16 mouse cellular contexts compared by ENCODE assay signal in the genomic region with DNA sequence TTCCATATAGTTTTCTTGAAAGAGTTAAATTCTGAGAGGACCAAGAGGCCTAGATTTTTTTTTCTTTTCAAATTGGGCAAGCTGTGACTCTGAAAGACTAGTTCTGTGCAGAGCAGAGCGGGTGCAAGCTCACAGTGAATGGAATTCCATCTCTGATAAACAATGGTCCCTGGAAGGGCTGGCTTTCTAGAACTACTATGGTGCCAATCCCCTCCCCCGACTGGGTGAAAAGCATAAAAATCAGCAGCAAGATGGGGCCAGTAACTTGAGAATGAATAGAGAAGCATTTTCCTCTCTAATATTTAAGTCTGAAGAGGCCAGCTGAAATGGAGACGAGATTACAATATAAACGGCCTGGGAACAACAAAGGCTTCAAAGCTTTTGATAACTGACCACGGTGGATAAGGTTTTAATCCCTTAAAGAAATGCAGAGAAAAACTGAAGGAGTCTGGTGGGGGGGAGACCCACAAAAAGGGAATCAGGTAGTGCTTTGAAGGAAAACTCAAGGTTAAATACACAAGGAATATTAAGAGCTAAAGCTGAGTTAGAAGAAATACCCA. TPM values are rescaled to one million over a fixed set of nuclear protein-coding genes. Genes with fewer than 3 reads are reported as not detected.
DNase-seq lines count a peak whose midpoint lies in the region; ATAC-seq lines count a peak whose summit lies in the region.
"Had no signal": no experiment of that assay in that cellular context is flagged by ENCODE, and none has a peak within 500 bp of the region (broad histone marks: within the 10 kb centered on the region; RNA-seq: fewer than 3 reads in every experiment).

No protein-coding gene starts in this region.

- H3K4me1 ChIP-seq in forebrain, embryonic 11.5 days (replicated peaks; ENCODE audit: control insufficient read depth, insufficient read depth, low read length) = peaks cover 13% of the 10 kb centered on the region
- no peaks in the 10 kb centered on the region; the same call in 1 of the 2 replicates for H3K4me1 ChIP-seq in hindbrain, embryonic 16.5 days (ENCODE audit: control insufficient read depth, insufficient read depth, low read depth, low read length)
- no peaks in the 10 kb centered on the region for H3K4me1 ChIP-seq in intestine, embryonic 15.5 days (replicated peaks)
- H3K4me1 ChIP-seq: limb, embryonic 12.5 days had no signal

- no peaks in the 10 kb centered on the region; the same call in 1 of the 2 replicates for H3K9me3 ChIP-seq in forebrain, embryonic 11.5 days (ENCODE audit: control insufficient read depth, low read length)
- H3K9me3 ChIP-seq in hindbrain, embryonic 16.5 days (ENCODE audit: control insufficient read depth, low read length) = no peaks in the 10 kb centered on the region
- H3K9me3 ChIP-seq in intestine, embryonic 15.5 days = no peaks in the 10 kb centered on the region
- H3K9me3 ChIP-seq: limb, embryonic 12.5 days had no signal

- no peaks in the 10 kb centered on the region for H3K36me3 ChIP-seq in forebrain, embryonic 11.5 days (ENCODE audit: control insufficient read depth, insufficient read depth, low read length)
- no peaks in the 10 kb centered on the region for H3K36me3 ChIP-seq in hindbrain, embryonic 16.5 days (ENCODE audit: control insufficient read depth, insufficient read depth, low read length)
- no peaks in the 10 kb centered on the region for H3K36me3 ChIP-seq in intestine, embryonic 15.5 days
- H3K36me3 ChIP-seq: limb, embryonic 12.5 days had no signal

- H3K4me3 ChIP-seq in forebrain, embryonic 11.5 days (ENCODE audit: low read depth, low read length) = no peak overlapping the region
- no peak overlapping the region for H3K4me3 ChIP-seq in hindbrain, embryonic 16.5 days (ENCODE audit: low read length)
- H3K4me3 ChIP-seq in intestine, embryonic 15.5 days (replicated peaks) = no peak overlapping the region
- H3K4me3 ChIP-seq: erythroblast, embryonic 14.5 days; limb, embryonic 12.5 days had no signal

- no peaks in the 10 kb centered on the region for H3K27me3 ChIP-seq in forebrain, embryonic 11.5 days (ENCODE audit: control insufficient read depth, insufficient read depth, low read length)
- H3K27me3 ChIP-seq in hindbrain, embryonic 16.5 days (replicated peaks; ENCODE audit: control insufficient read depth, insufficient read depth, low read length) = no peaks in the 10 kb centered on the region
- H3K27me3 ChIP-seq in intestine, embryonic 15.5 days (replicated peaks) = no peaks in the 10 kb centered on the region
- H3K27me3 ChIP-seq: limb, embryonic 12.5 days had no signal

- no peak overlapping the region for H3K4me2 ChIP-seq in forebrain, embryonic 11.5 days (ENCODE audit: low read depth, low read length, severe bottlenecking)
- H3K4me2 ChIP-seq in hindbrain, embryonic 16.5 days (ENCODE audit: low read length) = no peak overlapping the region
- no peak overlapping the region for H3K4me2 ChIP-seq in intestine, embryonic 15.5 days (replicated peaks)
- H3K4me2 ChIP-seq: limb, embryonic 12.5 days had no signal

- peak; percentile 81 for ATAC-seq in forebrain, embryonic 11.5 days (replicated peaks; ENCODE audit: low FRiP score)
- ATAC-seq in hindbrain, embryonic 16.5 days = peak; percentile 83; the same call in 1 of the 2 replicates
- ATAC-seq in intestine, embryonic 15.5 days = no peak
- ATAC-seq: intestine, embryonic 16.5 days; Patski had no signal

- WGBS in forebrain, embryonic 11.5 days = 5% methylated on average over 5 of the region's 5 CpGs
- 17% methylated on average over 5 of the region's 5 CpGs for WGBS in hindbrain, embryonic 16.5 days
- 23% methylated on average over 5 of the region's 5 CpGs for WGBS in intestine, embryonic 15.5 days

- peak; percentile 47 to 59 for DNase-seq in right cerebral cortex, postnatal 10 days (ENCODE audit: low spot score in 2 of 2)
- DNase-seq in right cerebral cortex, postnatal 4 days = no peak
- DNase-seq in forebrain, embryonic 11.5 days (ENCODE audit: low spot score) = no peak
- no peak for DNase-seq in adrenal gland, postnatal 4 days (ENCODE audit: low spot score in 2 of 2)
- no peak for DNase-seq in lung, postnatal 25 days (ENCODE audit: low spot score)
- DNase-seq in frontal cortex, postnatal 25 days (ENCODE audit: low spot score in 2 of 2) = no peak
- DNase-seq: adrenal gland, postnatal 14 days; cerebellum, adult 11-12 months; lung, adult 18-20 months; spleen, adult 18-20 months had no signal

- peak overlapping the region; percentile 46 for H3K27ac ChIP-seq in forebrain, embryonic 11.5 days (ENCODE audit: low read depth, low read length)
- H3K27ac ChIP-seq in hindbrain, embryonic 16.5 days (ENCODE audit: low read depth, low read length) = no peak overlapping the region
- H3K27ac ChIP-seq in intestine, embryonic 15.5 days = no peak overlapping the region
- H3K27ac ChIP-seq: limb, embryonic 12.5 days had no signal

- H3K9ac ChIP-seq in forebrain, embryonic 11.5 days (ENCODE audit: low read length) = no peak overlapping the region
- no peak overlapping the region for H3K9ac ChIP-seq in hindbrain, embryonic 16.5 days (ENCODE audit: low read depth, low read length)
- no peak overlapping the region for H3K9ac ChIP-seq in intestine, embryonic 15.5 days
- H3K9ac ChIP-seq: limb, embryonic 12.5 days had no signal

RNA-seq across cellular contexts. Expression of a gene that starts 50.7 kb away (rescaled TPM):
- 11.9 and 13.1 TPM in 2 replicates for polyA plus RNA-seq in forebrain, embryonic 11.5 days (2014; fragmentation: Nextera tagmentation; extraction: Ambion mirVana)
- polyA plus RNA-seq in hindbrain, embryonic 16.5 days (2015; fragmentation: Nextera tagmentation; extraction: Ambion mirVana) = 3.5 and 4.5 TPM in 2 replicates
- total RNA-seq in adrenal gland, postnatal 4 days (2021) = 1 to 10 TPM; 1.2 to 1.3 TPM
- 4.5 and 4.8 TPM in 2 replicates for polyA plus RNA-seq in intestine, embryonic 15.5 days (2015; fragmentation: Nextera tagmentation; extraction: Ambion mirVana)
- polyA plus RNA-seq: erythroblast, embryonic 14.5 days had no signal

Comparison
In these comparisons a context has a peak if more than half of its experiments do, and no peak if none do; other contexts are left out.
1. DNase-seq: peak in right cerebral cortex, postnatal 10 days (2 of 2); none in right cerebral cortex, postnatal 4 days (single experiment), forebrain, embryonic 11.5 days (single experiment), adrenal gland, postnatal 4 days (0 of 2), lung, postnatal 25 days (single experiment) and frontal cortex, postnatal 25 days (0 of 2).